Mouse (Mus musculus) cerebellum, postnatal 14 days (tissue): Measurements from ENCODE around the gene Dnajb11.

Experiments
- DNase-seq, 2 experiments: peaks; one replicate each; pipeline ENCODE4 v3.0.0; 2021; ENCODE audit warnings: mixed read lengths in 2 of 2

Gene Dnajb11

GRCm38 (mm10) chr16:22883441-22883840 lies 25.8 kb downstream of the Dnajb11 start:
- no peak for DNase-seq

GRCm38 (mm10) chr16:22885356-22885755 lies 27.7 kb downstream of the Dnajb11 start:
- DNase-seq: no peak

- no peak for DNase-seq
Observed at GRCm38 (mm10) chr16:22886726-22887125, 29.1 kb downstream of the Dnajb11 start.

GRCm38 (mm10) chr16:22888835-22889234 lies 31.2 kb downstream of the Dnajb11 start:
- no peak for DNase-seq

GRCm38 (mm10) chr16:22889716-22890115 lies 32.1 kb downstream of the Dnajb11 start:
- no peak for DNase-seq

- DNase-seq: no peak
Observed at GRCm38 (mm10) chr16:22890683-22891510, 33.3 kb downstream of the Dnajb11 start, which contains the start of gene Ahsg. Gene Ahsg (plus strand): TSS chr16:22891277.

- no peak for DNase-seq
Observed at GRCm38 (mm10) chr16:22891733-22892154, 34.1 kb downstream of the Dnajb11 start.

- DNase-seq: no peak
Observed at GRCm38 (mm10) chr16:22894095-22894494, 36.5 kb downstream of the Dnajb11 start.

- no peak for DNase-seq
Observed at GRCm38 (mm10) chr16:22896618-22897017, 39.0 kb downstream of the Dnajb11 start.

GRCm38 (mm10) chr16:22899346-22899745 lies 41.7 kb downstream of the Dnajb11 start:
- DNase-seq: no peak

GRCm38 (mm10) chr16:22899866-22900570 lies 42.4 kb downstream of the Dnajb11 start:
- no peak for DNase-seq

- no peak for DNase-seq
Observed at GRCm38 (mm10) chr16:22901326-22901725, 43.7 kb downstream of the Dnajb11 start.

GRCm38 (mm10) chr16:22909290-22909689 lies 51.6 kb downstream of the Dnajb11 start:
- no peak for DNase-seq

GRCm38 (mm10) chr16:22911986-22912385 lies 54.3 kb downstream of the Dnajb11 start:
- DNase-seq: peak in 1 of 2 experiments; percentile 8

- no peak for DNase-seq
Observed at GRCm38 (mm10) chr16:22912886-22913285, 55.2 kb downstream of the Dnajb11 start.

- no peak for DNase-seq
Observed at GRCm38 (mm10) chr16:22914276-22914675, 56.6 kb downstream of the Dnajb11 start.

- DNase-seq: no peak
Observed at GRCm38 (mm10) chr16:22918034-22918433, 60.4 kb downstream of the Dnajb11 start, which contains the start of gene Fetub. Gene Fetub (plus strand): TSS chr16:22918334.

GRCm38 (mm10) chr16:22918664-22919312 lies 61.1 kb downstream of the Dnajb11 start:
- DNase-seq: no peak

GRCm38 (mm10) chr16:22919971-22920854 lies 62.6 kb downstream of the Dnajb11 start:
- no peak for DNase-seq

- no peak for DNase-seq
Observed at GRCm38 (mm10) chr16:22921761-22922160, 64.1 kb downstream of the Dnajb11 start.

GRCm38 (mm10) chr16:22922433-22922832 lies 64.8 kb downstream of the Dnajb11 start:
- DNase-seq: no peak
